Mouse (Mus musculus) midbrain, embryonic 15.5 days (tissue): ENCODE results near the gene Zfp800. TPM values are rescaled to one million over a fixed set of nuclear protein-coding genes. Genes with fewer than 3 reads are reported as not detected.

Experiments
- ATAC-seq: fragments of 200-750 bp; cut with Nextera tagmentation; replicated peaks from 2 replicates; pipeline ENCODE4 v1.8.0; 2017; ENCODE audit warnings: moderate TSS enrichment
- H3K27ac ChIP-seq: fragments of 300-500 bp; sonication (generic); 2 replicates; pipeline ENCODE4 v1.5.1; 2015; ENCODE audit warnings: mild to moderate bottlenecking, inconsistent platforms
- H3K27me3 ChIP-seq: fragments of 300-500 bp; sonication (generic); replicated peaks from 2 replicates; pipeline ENCODE4 v1.6.1; 2015; ENCODE audit warnings: inconsistent platforms
- H3K36me3 ChIP-seq: fragments of 300-500 bp; sonication (generic); replicated peaks from 2 replicates; pipeline ENCODE4 v1.6.1; 2015; ENCODE audit warnings: inconsistent platforms
- H3K4me1 ChIP-seq: fragments of 300-500 bp; sonication (generic); 2 replicates; pipeline ENCODE4 v1.6.1; 2015; ENCODE audit warnings: inconsistent platforms
- H3K4me2 ChIP-seq: fragments of 300-500 bp; sonication (generic); 2 replicates; pipeline ENCODE4 v1.6.1; 2015; ENCODE audit warnings: inconsistent platforms, mild to moderate bottlenecking, moderate library complexity
- H3K4me3 ChIP-seq: fragments of 300-500 bp; sonication (generic); 2 replicates; pipeline ENCODE4 v1.5.1; 2015; ENCODE audit warnings: mild to moderate bottlenecking, inconsistent platforms
- H3K9ac ChIP-seq: fragments of 300-500 bp; sonication (generic); 2 replicates; pipeline ENCODE4 v1.6.1; 2015; ENCODE audit warnings: mild to moderate bottlenecking, inconsistent platforms
- H3K9me3 ChIP-seq: fragments of 300-500 bp; sonication (generic); 2 replicates; pipeline ENCODE4 v1.6.1; 2016; ENCODE audit warnings: inconsistent platforms
- WGBS: fragments of 180-500 bp; shearing (Covaris S2); methylation state at CpG from one replicate; pipeline ENCODE4 v1.1.7; 2015; ENCODE audit warnings: mixed read lengths; 5-methylcytosine and 5-hydroxymethylcytosine counted together
- polyA plus RNA-seq: library from polyadenylated mRNA; unstranded; fragments of >200 nt; fragmentation: Nextera tagmentation; extraction: Ambion mirVana; gene quantifications from 2 replicates; pipeline ENCODE4 v1.2.1, GENCODE M21; 2015

Gene Zfp800
- polyA plus RNA-seq, 1 experiment from 2014 or later = 22.2 TPM

GRCm38 (mm10) chr6:28329002-28329596 lies 68.7 kb downstream of the Zfp800 start:
- Histone ChIP-seq H3K4me3 (no peak overlapping the region), H3K27ac (no peak overlapping the region), H3K4me2 (no peak overlapping the region; the same call in 1 of the 2 replicates), H3K36me3 (no peaks in the 10 kb centered on the region), H3K9me3 (no peaks in the 10 kb centered on the region), H3K9ac (no peak overlapping the region), H3K27me3 (no peaks in the 10 kb centered on the region), H3K4me1 (peaks cover 7% of the 10 kb centered on the region)
- ATAC-seq = peak; percentile 72
- WGBS = 40% methylated on average over 10 of the region's 10 CpGs

- ATAC-seq = no peak
- Histone ChIP-seq H3K9me3 (no peaks in the 10 kb centered on the region; the same call in 1 of the 2 replicates), H3K27ac (no peak overlapping the region), H3K4me2 (no peak overlapping the region), H3K27me3 (no peaks in the 10 kb centered on the region), H3K36me3 (no peaks in the 10 kb centered on the region), H3K4me1 (peaks cover 7% of the 10 kb centered on the region), H3K9ac (no peak overlapping the region), H3K4me3 (no peak overlapping the region)
- 93% methylated on average over 3 of the region's 3 CpGs for WGBS
These were observed 71.1 kb downstream of the Zfp800 start for GRCm38 (mm10) chr6:28326720-28327119.

DNA sequence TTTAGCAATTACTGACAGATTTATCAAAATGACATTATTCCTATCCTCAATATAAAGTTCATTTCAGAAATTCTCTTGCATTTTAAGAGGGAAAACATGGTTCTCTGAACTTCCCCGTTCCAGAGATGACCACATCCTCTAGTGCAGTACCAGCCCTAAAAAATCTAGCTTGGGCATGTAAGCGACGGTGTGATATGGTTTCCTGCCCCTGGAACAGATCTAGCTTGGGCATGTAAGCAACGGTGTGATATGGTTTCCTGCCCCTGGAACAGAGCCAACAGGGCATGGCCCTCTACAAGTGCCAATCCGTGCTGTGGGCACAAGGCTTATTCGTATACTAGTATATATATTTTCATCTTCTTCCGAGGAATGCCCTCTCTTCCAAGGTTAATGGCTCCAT lies 75.4 kb downstream of the Zfp800 start:
- 94% methylated on average over 7 of the region's 7 CpGs for WGBS
- H3K4me3 ChIP-seq = no peak overlapping the region
- H3K36me3 ChIP-seq = no peaks in the 10 kb centered on the region
- H3K27me3 ChIP-seq = no peaks in the 10 kb centered on the region
- ATAC-seq = no peak
- no peak overlapping the region for H3K9ac ChIP-seq
- H3K9me3 ChIP-seq = no peaks in the 10 kb centered on the region; the same call in 1 of the 2 replicates
- no peak overlapping the region for H3K27ac ChIP-seq
- no peak overlapping the region for H3K4me2 ChIP-seq
- no peaks in the 10 kb centered on the region for H3K4me1 ChIP-seq

DNA sequence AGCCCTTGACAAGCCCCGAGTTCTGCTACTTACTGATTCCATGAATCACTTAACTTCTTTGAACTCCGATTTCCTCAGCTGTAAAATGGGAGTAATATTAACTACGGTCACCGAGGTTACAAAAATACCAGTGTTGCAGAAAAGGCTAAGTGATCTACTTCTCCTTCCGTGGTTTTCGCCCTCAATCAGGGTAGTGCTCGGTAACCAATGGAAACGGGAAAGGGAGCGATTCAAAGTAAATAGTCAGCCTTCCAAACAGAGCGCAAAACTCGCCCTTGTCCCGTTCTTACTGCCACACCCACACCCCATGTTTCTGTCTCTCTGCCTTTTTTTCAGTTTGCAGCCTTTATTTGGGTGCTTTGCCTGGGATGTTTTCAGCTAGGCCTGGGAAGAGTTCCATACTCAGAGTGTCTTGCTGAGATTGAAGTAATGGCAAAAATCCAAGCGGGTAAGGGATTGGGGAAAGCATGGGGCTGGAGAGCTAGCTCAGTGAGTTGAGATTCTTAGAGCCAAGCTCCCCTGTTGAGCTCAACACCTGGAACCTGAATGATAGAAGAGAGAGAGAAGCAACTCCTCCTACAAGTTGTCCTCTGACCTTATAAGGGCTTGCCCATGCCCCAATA lies 78.0 kb downstream of the Zfp800 start:
- no peak for ATAC-seq
- Histone ChIP-seq H3K9ac (no peak overlapping the region), H3K4me2 (no peak overlapping the region), H3K36me3 (no peaks in the 10 kb centered on the region), H3K27me3 (no peaks in the 10 kb centered on the region), H3K4me1 (no peaks in the 10 kb centered on the region), H3K4me3 (no peak overlapping the region), H3K27ac (no peak overlapping the region), H3K9me3 (no peaks in the 10 kb centered on the region; the same call in 1 of the 2 replicates)
- WGBS = 74% methylated on average over 13 of the region's 13 CpGs

- Histone ChIP-seq H3K27ac (no peak overlapping the region), H3K4me1 (no peaks in the 10 kb centered on the region), H3K9ac (no peak overlapping the region), H3K36me3 (no peaks in the 10 kb centered on the region), H3K4me2 (no peak overlapping the region), H3K27me3 (no peaks in the 10 kb centered on the region), H3K9me3 (no peaks in the 10 kb centered on the region; the same call in 1 of the 2 replicates), H3K4me3 (no peak overlapping the region)
- ATAC-seq = no peak
- 82% methylated on average over 13 of the region's 13 CpGs for WGBS
These were observed 78.8 kb downstream of the Zfp800 start for GRCm38 (mm10) chr6:28318820-28319573.

DNA sequence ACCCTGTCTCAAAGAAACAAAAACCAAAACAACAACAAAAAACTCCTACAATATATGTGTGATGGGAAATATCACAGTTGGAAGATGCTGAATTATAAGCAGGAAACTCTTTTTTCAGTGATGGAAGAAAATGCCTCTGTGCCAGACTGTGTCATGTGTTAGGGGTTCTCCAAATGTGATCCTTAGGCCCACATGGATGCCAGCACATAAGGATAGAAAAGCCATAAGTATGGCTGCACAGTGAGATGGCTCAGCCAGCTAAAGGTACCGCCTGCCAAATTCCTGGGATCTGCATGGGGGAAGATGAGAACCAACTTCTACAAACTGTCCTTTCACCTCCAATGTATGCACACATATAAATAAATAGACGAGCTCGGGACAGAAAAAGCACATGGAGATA lies 82.6 kb downstream of the Zfp800 start:
- H3K36me3 ChIP-seq = no peaks in the 10 kb centered on the region
- H3K9me3 ChIP-seq = no peaks in the 10 kb centered on the region
- no peak overlapping the region for H3K4me2 ChIP-seq
- no peaks in the 10 kb centered on the region for H3K4me1 ChIP-seq
- H3K4me3 ChIP-seq = no peak overlapping the region
- H3K27me3 ChIP-seq = no peaks in the 10 kb centered on the region
- H3K27ac ChIP-seq = no peak overlapping the region
- 92% methylated on average over 3 of the region's 3 CpGs for WGBS
- no peak overlapping the region for H3K9ac ChIP-seq
- ATAC-seq = no peak

DNA sequence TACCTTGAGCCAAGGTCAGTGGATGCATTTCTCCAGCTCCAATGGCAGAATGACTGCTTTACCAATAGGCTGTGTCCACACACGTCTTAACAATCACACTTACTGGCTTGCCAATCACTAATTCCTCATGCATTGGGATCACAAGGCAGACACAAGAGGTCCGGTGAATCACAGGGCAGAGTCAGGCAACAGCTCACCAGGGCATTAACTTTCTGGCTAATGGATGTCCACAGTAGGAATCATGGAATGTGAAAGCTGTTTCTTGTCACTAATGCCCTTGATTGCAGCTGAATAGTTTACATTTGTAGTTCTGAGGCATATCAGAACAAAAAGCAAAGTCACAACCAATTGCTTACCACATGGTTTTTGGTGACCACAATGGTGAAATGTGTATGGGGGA lies 85.7 kb downstream of the Zfp800 start:
- Histone ChIP-seq H3K27ac (no peak overlapping the region), H3K4me1 (no peaks in the 10 kb centered on the region), H3K27me3 (no peaks in the 10 kb centered on the region), H3K9ac (no peak overlapping the region), H3K36me3 (no peaks in the 10 kb centered on the region), H3K9me3 (no peaks in the 10 kb centered on the region), H3K4me2 (no peak overlapping the region), H3K4me3 (no peak overlapping the region)
- no peak for ATAC-seq
- WGBS = 73% methylated on average over 2 of the region's 2 CpGs

- no peak overlapping the region for H3K4me2 ChIP-seq
- ATAC-seq = no peak
- no peaks in the 10 kb centered on the region for H3K9me3 ChIP-seq
- no peak overlapping the region for H3K27ac ChIP-seq
- no peak overlapping the region for H3K4me3 ChIP-seq
- no peaks in the 10 kb centered on the region for H3K4me1 ChIP-seq
- H3K27me3 ChIP-seq = no peaks in the 10 kb centered on the region
- no peaks in the 10 kb centered on the region for H3K36me3 ChIP-seq
- H3K9ac ChIP-seq = no peak overlapping the region
These were observed 88.1 kb downstream of the Zfp800 start for GRCm38 (mm10) chr6:28309692-28310091.

DNA sequence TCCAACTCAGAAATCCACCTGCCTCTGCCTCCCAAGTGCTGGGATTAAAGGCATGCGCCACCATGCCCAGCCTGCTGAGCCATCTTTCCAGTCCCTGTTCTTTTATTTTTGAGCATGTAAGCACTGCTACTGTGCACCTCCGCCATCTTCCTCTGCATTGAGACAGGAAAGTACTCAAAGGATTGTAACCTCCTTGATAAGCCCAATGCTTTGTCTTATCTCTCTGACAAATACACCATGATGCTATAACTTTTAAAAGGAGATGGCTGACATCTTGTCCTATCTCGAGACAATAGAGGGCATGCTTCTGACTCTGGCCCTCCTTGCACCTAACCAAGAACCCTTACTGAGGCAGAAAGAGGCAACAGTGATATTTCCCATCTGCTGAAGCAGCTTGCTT lies 88.9 kb downstream of the Zfp800 start:
- Histone ChIP-seq H3K9ac (no peak overlapping the region), H3K4me1 (no peaks in the 10 kb centered on the region), H3K27me3 (no peaks in the 10 kb centered on the region), H3K27ac (no peak overlapping the region), H3K4me2 (no peak overlapping the region), H3K36me3 (no peaks in the 10 kb centered on the region), H3K4me3 (no peak overlapping the region), H3K9me3 (no peaks in the 10 kb centered on the region)
- ATAC-seq = no peak
- WGBS = 87% methylated on average over 3 of the region's 3 CpGs

GRCm38 (mm10) chr6:28306702-28307101 lies 91.1 kb downstream of the Zfp800 start:
- no peak for ATAC-seq

GRCm38 (mm10) chr6:28296306-28296705 lies 101.5 kb downstream of the Zfp800 start:
- 10% methylated on average over 8 of the region's 8 CpGs for WGBS
- H3K4me2 ChIP-seq = peak overlapping the region; percentile 25
- no peak overlapping the region for H3K4me3 ChIP-seq
- no peaks in the 10 kb centered on the region for H3K27me3 ChIP-seq
- peaks cover 6% of the 10 kb centered on the region for H3K4me1 ChIP-seq
- H3K9ac ChIP-seq = no peak overlapping the region
- ATAC-seq = no peak; the same call in 1 of the 2 replicates
- H3K27ac ChIP-seq = no peak overlapping the region
- H3K36me3 ChIP-seq = no peaks in the 10 kb centered on the region
- H3K9me3 ChIP-seq = no peaks in the 10 kb centered on the region

More at GRCm38 (mm10) chr6:28306702-28307101, 91.1 kb downstream of the Zfp800 start:
- no peaks in the 10 kb centered on the region for H3K27me3 ChIP-seq
- 79% methylated on average over 2 of the region's 2 CpGs for WGBS
- H3K36me3 ChIP-seq = no peaks in the 10 kb centered on the region
- no peaks in the 10 kb centered on the region for H3K4me1 ChIP-seq
- no peak overlapping the region for H3K27ac ChIP-seq
- H3K4me2 ChIP-seq = no peak overlapping the region
- H3K9me3 ChIP-seq = no peaks in the 10 kb centered on the region
- H3K9ac ChIP-seq = no peak overlapping the region
- H3K4me3 ChIP-seq = no peak overlapping the region

DNA sequence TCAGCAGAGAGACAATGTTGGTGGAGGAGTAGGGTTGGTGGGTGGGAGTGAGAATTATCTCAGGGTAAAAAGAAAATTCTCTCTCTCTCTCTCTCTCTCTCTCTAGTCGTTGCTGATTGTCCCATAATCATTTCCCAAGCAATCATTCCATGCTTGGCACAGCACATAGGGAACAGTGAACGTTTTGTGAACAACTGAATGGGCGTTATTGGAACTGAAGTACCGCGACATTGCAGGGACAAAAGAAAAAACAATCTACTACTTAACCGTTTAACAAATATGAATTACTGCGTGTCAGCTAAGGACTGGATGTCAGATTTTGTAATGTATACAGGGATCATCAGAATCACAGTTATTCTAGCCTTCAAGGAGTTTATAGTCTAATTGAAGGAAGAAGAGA lies 102.2 kb downstream of the Zfp800 start:
- no peaks in the 10 kb centered on the region for H3K9me3 ChIP-seq

More for the DNA sequence above, 102.2 kb downstream of the Zfp800 start:
- Histone ChIP-seq H3K9ac (no peak overlapping the region), H3K27me3 (no peaks in the 10 kb centered on the region), H3K36me3 (no peaks in the 10 kb centered on the region), H3K4me2 (no peak overlapping the region), H3K4me3 (no peak overlapping the region), H3K4me1 (peaks cover 6% of the 10 kb centered on the region), H3K27ac (no peak overlapping the region)
- no peak for ATAC-seq
- WGBS = 39% methylated on average over 7 of the region's 7 CpGs
